Mouse (Mus musculus) intestine, embryonic 14.5 days (tissue): Measurements from ENCODE around the gene C1s1. TPM values are rescaled to one million over a fixed set of nuclear protein-coding genes. Genes with fewer than 3 reads are reported as not detected.
A peak's percentile ranks its signal among the peaks of the same experiment; 100 is the strongest.
"Not testable (repeated sequence)": the region's sequence is repeated elsewhere in the genome, so short reads cannot be mapped to it uniquely, and the experiment has no call there.

Experiments used
- ATAC-seq: fragments of 200-750 bp; cut with Nextera tagmentation; replicated peaks from 2 replicates; pipeline ENCODE4 v1.8.0; 2017; ENCODE audit warnings: low read depth, moderate number of reproducible peaks, moderate TSS enrichment, moderate library complexity; ENCODE audit not compliant: low FRiP score, low TSS enrichment
- DNase-seq: peaks from one replicate; pipeline ENCODE4 v3.0.0-alpha.2; 2018; ENCODE audit warnings: low spot score
- H3K27ac ChIP-seq: fragments of 300-500 bp; sonication (generic); 2 replicates; pipeline ENCODE4 v1.5.1; 2014; ENCODE audit warnings: low read depth, mild to moderate bottlenecking, control low read depth
- H3K27me3 ChIP-seq: fragments of 300-500 bp; sonication (generic); replicated peaks from 2 replicates; pipeline ENCODE4 v1.6.1; 2014; ENCODE audit warnings: low read length, control low read depth; ENCODE audit not compliant: control insufficient read depth, insufficient read depth
- H3K36me3 ChIP-seq: fragments of 300-500 bp; sonication (generic); 2 replicates; pipeline ENCODE4 v1.6.1; 2014; ENCODE audit warnings: low read length, control low read depth; ENCODE audit not compliant: control insufficient read depth, insufficient read depth
- H3K4me1 ChIP-seq: fragments of 300-500 bp; sonication (generic); replicated peaks from 2 replicates; pipeline ENCODE4 v1.6.1; 2014; ENCODE audit warnings: low read length, control low read depth, mixed read lengths; ENCODE audit not compliant: control insufficient read depth, insufficient read depth
- H3K4me2 ChIP-seq: fragments of 300-500 bp; sonication (generic); 2 replicates; pipeline ENCODE4 v1.6.1; 2014; ENCODE audit warnings: low read length
- H3K4me3 ChIP-seq: fragments of 300-500 bp; sonication (generic); 2 replicates; pipeline ENCODE4 v1.5.1; 2014; ENCODE audit warnings: low read depth, low read length, control low read depth, mixed read lengths
- H3K9ac ChIP-seq: fragments of 300-500 bp; sonication (generic); 2 replicates; pipeline ENCODE4 v1.6.1; 2014; ENCODE audit warnings: mild to moderate bottlenecking, low read length
- H3K9me3 ChIP-seq: fragments of 300-500 bp; sonication (generic); 2 replicates; pipeline ENCODE4 v1.6.1; 2016; ENCODE audit warnings: low read length, control low read depth; ENCODE audit not compliant: control insufficient read depth
- WGBS: fragments of 180-500 bp; shearing (Covaris S2); extraction: QIAGEN DNeasy Blood & Tissue Kit; methylation state at CpG from one replicate; pipeline ENCODE4 v1.1.7; 2014; 5-methylcytosine and 5-hydroxymethylcytosine counted together
- polyA plus RNA-seq: library from polyadenylated mRNA; unstranded; fragments of >200 nt; fragmentation: Nextera tagmentation; extraction: Ambion mirVana; gene quantifications from 2 replicates; pipeline ENCODE4 v1.2.1, GENCODE M21; 2014

C1s1 gene
- 1.3 and 1.6 TPM in 2 replicates for polyA plus RNA-seq

GRCm38 (mm10) chr6:124542284-124542683 lies at the start of gene C1s1:
Gene C1s1 (minus strand): TSS chr6:124542359.
- not testable (repeated sequence) for H3K4me2 ChIP-seq, H3K9me3 ChIP-seq, H3K27ac ChIP-seq, DNase-seq, H3K36me3 ChIP-seq, ATAC-seq, H3K4me3 ChIP-seq, H3K27me3 ChIP-seq, H3K4me1 ChIP-seq, H3K9ac ChIP-seq
- 5% methylated on average over 1 of the region's 1 CpGs for WGBS

GRCm38 (mm10) chr6:124588771-124589170 lies 46.6 kb upstream of the C1s1 start:
- H3K36me3 ChIP-seq: no peaks in the 10 kb centered on the region
- H3K27ac ChIP-seq: no peak overlapping the region
- ATAC-seq: no peak

DNA sequence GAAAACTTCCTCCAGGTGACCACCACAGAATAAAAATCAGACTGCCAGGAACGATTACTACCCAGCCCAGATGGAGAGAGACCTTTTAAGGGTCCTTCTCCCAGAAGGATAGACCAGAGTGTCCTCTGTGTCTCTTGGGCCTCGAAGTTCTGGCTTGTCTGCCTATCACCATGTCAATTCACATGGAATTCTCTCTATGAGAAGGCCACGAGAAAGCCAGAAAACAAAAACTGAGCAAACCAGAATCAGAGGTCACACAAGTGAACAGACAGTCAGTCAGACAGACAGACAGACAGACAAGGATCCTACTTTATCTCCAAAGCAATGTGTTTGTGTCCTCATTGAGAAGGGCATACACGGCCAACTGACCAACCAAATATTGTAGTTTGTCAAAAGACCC lies 44.1 kb upstream of the C1s1 start:
- H3K4me1 ChIP-seq: no peaks in the 10 kb centered on the region
- no peaks in the 10 kb centered on the region for H3K36me3 ChIP-seq
- WGBS: 78% methylated on average over 4 of the region's 4 CpGs
- ATAC-seq (no peak), DNase-seq (no peak)
- H3K9me3 ChIP-seq: no peaks in the 10 kb centered on the region
- H3K9ac ChIP-seq: no peak overlapping the region
- H3K27me3 ChIP-seq: no peaks in the 10 kb centered on the region
- H3K27ac ChIP-seq: no peak overlapping the region
- H3K4me3 ChIP-seq: no peak overlapping the region
- no peak overlapping the region for H3K4me2 ChIP-seq

More at GRCm38 (mm10) chr6:124588771-124589170, 46.6 kb upstream of the C1s1 start:
- Histone ChIP-seq H3K4me1 (no peaks in the 10 kb centered on the region), H3K9me3 (no peaks in the 10 kb centered on the region), H3K27me3 (no peaks in the 10 kb centered on the region), H3K4me2 (no peak overlapping the region), H3K9ac (no peak overlapping the region), H3K4me3 (no peak overlapping the region)
- DNase-seq: no peak

- Histone ChIP-seq H3K4me1 (no peaks in the 10 kb centered on the region), H3K36me3 (no peaks in the 10 kb centered on the region), H3K27ac (no peak overlapping the region), H3K9ac (no peak overlapping the region), H3K27me3 (no peaks in the 10 kb centered on the region), H3K4me2 (no peak overlapping the region), H3K9me3 (no peaks in the 10 kb centered on the region), H3K4me3 (no peak overlapping the region)
- DNase-seq: no peak
- 92% methylated on average over 3 of the region's 3 CpGs for WGBS
- ATAC-seq: no peak
Measured at GRCm38 (mm10) chr6:124585761-124586160, 43.6 kb upstream of the C1s1 start.

- DNase-seq (no peak), ATAC-seq (no peak)
- Histone ChIP-seq H3K27me3 (no peaks in the 10 kb centered on the region), H3K9me3 (no peaks in the 10 kb centered on the region), H3K9ac (no peak overlapping the region), H3K36me3 (no peaks in the 10 kb centered on the region), H3K4me3 (no peak overlapping the region), H3K4me2 (no peak overlapping the region), H3K27ac (no peak overlapping the region), H3K4me1 (no peaks in the 10 kb centered on the region)
- WGBS: 69% methylated on average over 3 of the region's 3 CpGs
Measured at GRCm38 (mm10) chr6:124584935-124585334, 42.8 kb upstream of the C1s1 start.

DNA sequence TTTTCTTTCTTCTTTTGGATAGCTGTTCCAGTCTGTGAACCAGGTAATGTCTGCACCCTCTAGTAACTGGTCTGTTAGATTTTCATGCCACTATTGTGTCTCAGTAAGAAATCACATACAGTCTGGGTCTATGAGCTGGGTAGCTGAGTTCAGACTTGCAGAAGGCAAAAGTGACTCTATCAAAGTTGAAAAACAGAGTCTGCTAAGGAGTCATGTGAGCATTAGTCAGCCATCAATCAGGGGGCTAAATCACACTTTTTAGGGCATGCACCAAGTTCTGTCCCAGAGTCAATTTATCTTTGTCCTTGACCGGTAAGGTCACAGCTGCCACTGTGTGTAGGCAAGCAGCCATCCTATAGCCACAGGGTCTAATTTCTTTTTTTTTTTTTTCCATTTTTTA lies 40.1 kb upstream of the C1s1 start:
- H3K27me3 ChIP-seq: no peaks in the 10 kb centered on the region
- no peak overlapping the region for H3K9ac ChIP-seq
- H3K9me3 ChIP-seq: no peaks in the 10 kb centered on the region
- H3K27ac ChIP-seq: no peak overlapping the region
- H3K4me3 ChIP-seq: no peak overlapping the region
- H3K4me2 ChIP-seq: no peak overlapping the region
- ATAC-seq (no peak), DNase-seq (no peak)
- no peaks in the 10 kb centered on the region for H3K36me3 ChIP-seq
- no peaks in the 10 kb centered on the region for H3K4me1 ChIP-seq
- WGBS: 88% methylated on average over 1 of the region's 1 CpGs

DNA sequence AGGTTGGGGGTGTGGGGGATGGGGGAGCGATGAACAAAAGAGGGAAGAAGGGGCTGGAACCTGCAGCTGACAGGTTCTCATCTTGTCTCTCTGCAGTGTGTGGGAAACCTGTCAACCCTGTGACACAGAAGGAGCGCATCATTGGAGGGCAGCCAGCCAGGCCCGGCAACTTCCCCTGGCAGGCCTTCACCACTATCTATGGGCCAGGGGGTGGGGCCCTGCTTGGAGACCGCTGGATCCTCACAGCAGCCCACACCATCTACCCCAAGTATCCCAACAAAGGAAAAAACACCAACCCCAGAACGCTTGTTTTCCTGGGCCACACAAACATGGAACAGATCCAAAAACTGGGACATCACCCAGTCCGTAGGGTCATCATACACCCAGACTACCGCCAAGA lies 38.0 kb upstream of the C1s1 start:
- H3K4me2 ChIP-seq, H3K36me3 ChIP-seq, H3K27me3 ChIP-seq, DNase-seq, ATAC-seq, H3K9me3 ChIP-seq, H3K4me1 ChIP-seq, H3K9ac ChIP-seq, H3K4me3 ChIP-seq, H3K27ac ChIP-seq: not testable (repeated sequence)
- 82% methylated on average over 6 of the region's 7 CpGs for WGBS

DNA sequence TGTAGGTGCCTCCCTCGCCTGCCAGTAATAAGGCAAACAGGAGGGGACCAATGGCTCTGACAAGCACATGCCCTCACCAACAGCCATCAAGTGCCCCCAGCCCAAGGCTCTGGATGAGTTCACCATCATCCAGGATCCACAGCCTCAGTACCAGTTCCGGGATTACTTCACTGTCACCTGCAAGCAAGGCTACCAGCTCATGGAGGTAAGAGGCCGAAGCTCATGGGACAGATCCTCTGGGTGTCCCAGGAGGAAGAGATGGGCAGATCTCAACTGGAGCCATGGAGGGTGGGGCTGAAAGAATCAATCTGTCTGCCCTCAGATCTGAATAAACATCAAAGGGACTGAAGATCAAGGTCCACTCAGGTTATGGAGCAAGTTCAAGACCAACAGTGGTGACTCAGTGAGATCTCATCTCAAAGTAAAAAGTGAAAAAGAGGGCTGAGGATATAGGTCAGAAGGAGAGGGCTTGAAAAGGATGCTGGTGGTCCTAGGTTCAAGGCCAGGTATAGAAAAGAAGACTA lies 33.1 kb upstream of the C1s1 start:
- H3K27ac ChIP-seq, H3K27me3 ChIP-seq, H3K4me2 ChIP-seq, H3K4me1 ChIP-seq, H3K36me3 ChIP-seq, H3K4me3 ChIP-seq, H3K9me3 ChIP-seq, H3K9ac ChIP-seq, DNase-seq, ATAC-seq: not testable (repeated sequence)
- 87% methylated on average over 3 of the region's 3 CpGs for WGBS

- H3K36me3 ChIP-seq: no peaks in the 10 kb centered on the region
- no peak within 1 kb of the TSS for H3K27ac ChIP-seq
- 5% methylated on average over 8 of the region's 8 CpGs for WGBS
- no peak within 1 kb of the TSS for H3K4me3 ChIP-seq
- H3K4me2 ChIP-seq: no peak within 1 kb of the TSS
- DNase-seq (peak; percentile 83), ATAC-seq (0 out of 2 replicates have a peak, but pooled peaks have one; percentile 40)
- H3K4me1 ChIP-seq: no peaks in the 10 kb centered on the region
- H3K9ac ChIP-seq: no peak within 1 kb of the TSS
- H3K27me3 ChIP-seq: no peaks in the 10 kb centered on the region
- H3K9me3 ChIP-seq: no peaks in the 10 kb centered on the region
Measured at GRCm38 (mm10) chr6:124570026-124570425, 27.9 kb upstream of the C1s1 start, which contains the start of gene C1rb. Gene C1rb (plus strand): TSS chr6:124570294.
